Mouse (Mus musculus) E14TG2a.4 (cell line): Measurements from ENCODE around the gene Ifi47.

Source experiments
- CTCF ChIP-seq: conservative IDR thresholded peaks from 2 replicates; pipeline ENCODE4 v1.5.1; 2014; ENCODE audit warnings: low read length
- POU5F1 ChIP-seq: IDR thresholded peaks from 2 replicates; pipeline ENCODE4 v1.6.1; 2014; ENCODE audit warnings: low read length, borderline replicate concordance

DNA sequence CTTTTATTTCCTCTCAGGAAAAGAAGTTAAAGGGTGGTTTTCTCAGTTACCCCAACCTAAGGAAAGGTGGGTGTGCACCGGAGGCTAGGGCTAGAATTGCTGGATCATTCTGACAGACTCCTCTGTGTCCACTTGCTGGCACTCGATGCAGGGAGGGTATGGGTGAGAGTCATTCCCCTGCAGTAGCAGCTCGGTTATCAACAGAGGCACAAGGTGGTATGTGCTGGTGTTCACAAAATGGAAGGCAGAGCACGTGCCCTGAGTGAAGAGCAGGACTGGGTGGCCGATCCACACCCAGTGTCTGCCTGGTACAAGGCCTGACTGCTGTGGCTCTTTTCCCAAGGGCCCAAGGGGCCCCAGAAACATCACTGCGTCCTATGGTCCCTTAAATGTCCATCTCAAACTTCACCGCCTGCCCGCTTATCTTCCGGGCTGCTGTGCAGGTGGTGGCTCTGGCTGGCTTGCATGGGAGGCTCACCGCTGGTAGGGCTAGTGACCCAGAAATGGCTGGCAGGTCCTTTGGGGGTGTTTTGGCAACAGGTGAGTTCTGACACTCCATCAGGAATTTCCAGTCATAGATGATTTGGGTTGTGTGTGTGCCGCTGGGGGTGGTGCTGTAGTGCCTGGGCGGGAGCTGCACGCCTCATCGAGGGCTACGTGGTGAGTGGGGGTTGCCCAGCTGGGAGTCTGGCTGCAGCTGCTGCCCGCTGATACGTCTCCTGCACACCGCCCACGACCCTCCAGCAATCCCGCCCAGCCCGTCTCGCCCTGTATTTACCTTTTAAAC, 11.6 kb downstream of the Ifi47 start:
- TF ChIP-seq CTCF = no peak
- TF ChIP-seq POU5F1 = no peak
